Mouse (Mus musculus) hindbrain, embryonic 12.5 days (tissue): ENCODE results near the gene Morf4l2. TPM values are rescaled to one million over a fixed set of nuclear protein-coding genes. Genes with fewer than 3 reads are reported as not detected.
"Not testable (repeated sequence)": the region's sequence is repeated elsewhere in the genome, so short reads cannot be mapped to it uniquely, and the experiment has no call there.

Experiments used
- ATAC-seq: fragments of 200-750 bp; cut with Nextera tagmentation; 2 replicates; pipeline ENCODE4 v1.8.0; 2017; ENCODE audit warnings: moderate TSS enrichment; ENCODE audit not compliant: low FRiP score
- H3K27ac ChIP-seq: fragments of 300-500 bp; sonication (generic); 2 replicates; pipeline ENCODE4 v1.5.1; 2016; ENCODE audit warnings: mild to moderate bottlenecking
- H3K27me3 ChIP-seq: fragments of 300-500 bp; sonication (generic); 2 replicates; pipeline ENCODE4 v1.6.1; 2016; ENCODE audit warnings: mild to moderate bottlenecking
- H3K36me3 ChIP-seq: fragments of 300-500 bp; sonication (generic); 2 replicates; pipeline ENCODE4 v1.6.1; 2016; ENCODE audit warnings: mild to moderate bottlenecking
- H3K4me1 ChIP-seq: fragments of 300-500 bp; sonication (generic); 2 replicates; pipeline ENCODE4 v1.6.1; 2016
- H3K4me2 ChIP-seq: fragments of 300-500 bp; sonication (generic); replicated peaks from 2 replicates; pipeline ENCODE4 v1.6.1; 2016; ENCODE audit warnings: mild to moderate bottlenecking
- H3K4me3 ChIP-seq: fragments of 300-500 bp; sonication (generic); 2 replicates; pipeline ENCODE4 v1.5.1; 2016; ENCODE audit warnings: mild to moderate bottlenecking
- H3K9ac ChIP-seq: fragments of 300-500 bp; sonication (generic); 2 replicates; pipeline ENCODE4 v1.6.1; 2016; ENCODE audit warnings: mild to moderate bottlenecking, moderate library complexity
- H3K9me3 ChIP-seq: fragments of 300-500 bp; sonication (generic); replicated peaks from 2 replicates; pipeline ENCODE4 v1.6.1; 2016; ENCODE audit warnings: mild to moderate bottlenecking
- WGBS: fragments of 180-500 bp; shearing (Covaris S2); methylation state at CpG from one replicate; pipeline ENCODE4 v1.1.7; 2016; 5-methylcytosine and 5-hydroxymethylcytosine counted together
- polyA plus RNA-seq: library from polyadenylated mRNA; unstranded; fragments of >200 nt; fragmentation: Nextera tagmentation; extraction: Ambion mirVana; gene quantifications from 2 replicates; pipeline ENCODE4 v1.2.1, GENCODE M21; 2016

Morf4l2 gene
- polyA plus RNA-seq, 1 experiment from 2014 or later: 569 TPM

GRCm38 (mm10) chrX:136741651-136742201 lies 1.8 kb downstream of the Morf4l2 start:
- WGBS: 27% methylated on average over 39 of the region's 46 CpGs
- Histone ChIP-seq H3K36me3 (no peaks in the 10 kb centered on the region), H3K9me3 (no peaks in the 10 kb centered on the region), H3K27me3 (no peaks in the 10 kb centered on the region), H3K4me3 (peak overlapping the region; percentile 43), H3K4me1 (peaks cover 7% of the 10 kb centered on the region), H3K4me2 (peak overlapping the region; percentile 49), H3K9ac (peak overlapping the region; percentile 58), H3K27ac (peak overlapping the region; percentile 83)
- peak; percentile 76 for ATAC-seq

- H3K27ac ChIP-seq: peak overlapping the region; percentile 83
- peak; percentile 99 for ATAC-seq
- 15% methylated on average over 39 of the region's 39 CpGs for WGBS
- H3K9ac ChIP-seq: peak overlapping the region; percentile 68
- H3K27me3 ChIP-seq: no peaks in the 10 kb centered on the region
- H3K9me3 ChIP-seq: no peaks in the 10 kb centered on the region
- H3K4me2 ChIP-seq: peak overlapping the region; percentile 57; the same call in 1 of the 2 replicates
- peak overlapping the region; percentile 49 for H3K4me3 ChIP-seq
- H3K4me1 ChIP-seq: peaks cover 7% of the 10 kb centered on the region
- H3K36me3 ChIP-seq: no peaks in the 10 kb centered on the region
These were observed 2.5 kb downstream of the Morf4l2 start for GRCm38 (mm10) chrX:136740791-136741650.

GRCm38 (mm10) chrX:136740087-136740790 lies 3.3 kb downstream of the Morf4l2 start:
- ATAC-seq: no peak
- Histone ChIP-seq H3K9me3 (no peaks in the 10 kb centered on the region), H3K36me3 (no peaks in the 10 kb centered on the region), H3K27me3 (no peaks in the 10 kb centered on the region), H3K4me2 (peak overlapping the region; percentile 57), H3K4me3 (peak overlapping the region; percentile 49), H3K27ac (peak overlapping the region; percentile 76), H3K4me1 (peaks cover 7% of the 10 kb centered on the region), H3K9ac (peak overlapping the region; percentile 68)
- 22% methylated on average over 15 of the region's 15 CpGs for WGBS

GRCm38 (mm10) chrX:136732016-136732415 lies 11.5 kb downstream of the Morf4l2 start:
- no peak for ATAC-seq
- peaks cover 4% of the 10 kb centered on the region; the same call in 1 of the 2 replicates for H3K36me3 ChIP-seq
- no peak overlapping the region for H3K27ac ChIP-seq
- no peak overlapping the region for H3K4me3 ChIP-seq
- H3K4me2 ChIP-seq: no peak overlapping the region
- no peaks in the 10 kb centered on the region for H3K4me1 ChIP-seq
- no peak overlapping the region for H3K9ac ChIP-seq
- whole genome bisulfite sequencing: 89% methylated on average over 4 of the region's 4 CpGs
- no peaks in the 10 kb centered on the region for H3K9me3 ChIP-seq
- H3K27me3 ChIP-seq: no peaks in the 10 kb centered on the region

GRCm38 (mm10) chrX:136714742-136715474 lies 28.6 kb downstream of the Morf4l2 start:
- H3K4me1 ChIP-seq, H3K36me3 ChIP-seq, H3K9me3 ChIP-seq, H3K4me2 ChIP-seq, H3K4me3 ChIP-seq, H3K9ac ChIP-seq, H3K27me3 ChIP-seq: not testable (repeated sequence)
- ATAC-seq: peak; percentile 94
- peak overlapping the region; percentile 55; the same call in 1 of the 2 replicates for H3K27ac ChIP-seq
- WGBS: 36% methylated on average over 3 of the region's 3 CpGs

GRCm38 (mm10) chrX:136708782-136709181 lies 34.7 kb downstream of the Morf4l2 start:
- ATAC-seq: peak; percentile 30; the same call in 1 of the 2 replicates
- Histone ChIP-seq H3K27me3 (no peaks in the 10 kb centered on the region), H3K4me1 (no peaks in the 10 kb centered on the region), H3K4me3 (peak overlapping the region; percentile 47), H3K4me2 (peak overlapping the region; percentile 54), H3K27ac (peak overlapping the region; percentile 90), H3K9me3 (no peaks in the 10 kb centered on the region), H3K36me3 (no peaks in the 10 kb centered on the region), H3K9ac (peak overlapping the region; percentile 68)
- 31% methylated on average over 14 of the region's 14 CpGs for WGBS

- Histone ChIP-seq H3K9ac (peak overlapping the region; percentile 68), H3K4me1 (no peaks in the 10 kb centered on the region), H3K27me3 (no peaks in the 10 kb centered on the region), H3K9me3 (no peaks in the 10 kb centered on the region), H3K27ac (peak overlapping the region; percentile 90), H3K4me3 (peak overlapping the region; percentile 47), H3K36me3 (no peaks in the 10 kb centered on the region), H3K4me2 (peak overlapping the region; percentile 54)
- ATAC-seq: peak; percentile 90
- 23% methylated on average over 18 of the region's 18 CpGs for WGBS
These were observed 35.3 kb downstream of the Morf4l2 start for GRCm38 (mm10) chrX:136708168-136708681.

- Histone ChIP-seq H3K9me3 (no peaks in the 10 kb centered on the region), H3K4me1 (no peaks in the 10 kb centered on the region), H3K4me3 (peak within 1 kb of the TSS; percentile 47), H3K27me3 (no peaks in the 10 kb centered on the region), H3K4me2 (peak within 1 kb of the TSS; percentile 54), H3K27ac (peak within 1 kb of the TSS; percentile 90), H3K36me3 (no peaks in the 10 kb centered on the region), H3K9ac (peak within 1 kb of the TSS; percentile 68)
- WGBS: 22% methylated on average over 15 of the region's 15 CpGs
- peak; percentile 97 for ATAC-seq
These were observed 35.9 kb downstream of the Morf4l2 start, which contains the start of gene Tceal1 for GRCm38 (mm10) chrX:136707446-136708167. Gene Tceal1, plus strand, starts transcription at chrX:136707982.

GRCm38 (mm10) chrX:136693196-136693595 lies 50.3 kb downstream of the Morf4l2 start:
- Histone ChIP-seq H3K4me3 (no peak overlapping the region), H3K4me1 (no peaks in the 10 kb centered on the region), H3K36me3 (no peaks in the 10 kb centered on the region), H3K9ac (no peak overlapping the region), H3K4me2 (no peak overlapping the region), H3K27ac (no peak overlapping the region), H3K27me3 (no peaks in the 10 kb centered on the region), H3K9me3 (no peaks in the 10 kb centered on the region)
- 0 out of 2 replicates have a peak, but pooled peaks have one; percentile 26 for ATAC-seq
- 85% methylated on average over 5 of the region's 5 CpGs for whole genome bisulfite sequencing

- ATAC-seq: peak; percentile 46; the same call in 1 of the 2 replicates
- peak overlapping the region; percentile 62 for H3K27ac ChIP-seq
- no peak overlapping the region for H3K4me3 ChIP-seq
- H3K4me1 ChIP-seq: no peaks in the 10 kb centered on the region
- no peak overlapping the region for H3K4me2 ChIP-seq
- H3K36me3 ChIP-seq: no peaks in the 10 kb centered on the region
- H3K9ac ChIP-seq: no peak overlapping the region
- no peaks in the 10 kb centered on the region for H3K27me3 ChIP-seq
- H3K9me3 ChIP-seq: no peaks in the 10 kb centered on the region
- WGBS: 57% methylated on average over 4 of the region's 4 CpGs
These were observed 51.2 kb downstream of the Morf4l2 start for GRCm38 (mm10) chrX:136692294-136692675.
